Mouse (Mus musculus) liver, embryonic 15.5 days (tissue): Measurements from ENCODE around the gene Tango2. TPM values are rescaled to one million over a fixed set of nuclear protein-coding genes. Genes with fewer than 3 reads are reported as not detected.
A peak's percentile ranks its signal among the peaks of the same experiment; 100 is the strongest.
"Not testable (repeated sequence)": the region's sequence is repeated elsewhere in the genome, so short reads cannot be mapped to it uniquely, and the experiment has no call there.

Experiments
- ATAC-seq: fragments of 200-750 bp; cut with Nextera tagmentation; 2 replicates; pipeline ENCODE4 v1.8.0; 2017; ENCODE audit warnings: moderate number of reproducible peaks, mild to moderate bottlenecking, moderate library complexity; ENCODE audit not compliant: insufficient read depth
- H3K27ac ChIP-seq: fragments of 300-500 bp; sonication (generic); replicated peaks from 2 replicates; pipeline ENCODE4 v1.5.1; 2015; ENCODE audit warnings: mild to moderate bottlenecking, inconsistent platforms
- H3K27me3 ChIP-seq: fragments of 300-500 bp; sonication (generic); 2 replicates; pipeline ENCODE4 v1.6.1; 2015; ENCODE audit warnings: mild to moderate bottlenecking, inconsistent platforms
- H3K36me3 ChIP-seq: fragments of 300-500 bp; sonication (generic); replicated peaks from 2 replicates; pipeline ENCODE4 v1.6.1; 2015; ENCODE audit warnings: moderate library complexity, mild to moderate bottlenecking, inconsistent platforms
- H3K4me1 ChIP-seq: fragments of 300-500 bp; sonication (generic); replicated peaks from 2 replicates; pipeline ENCODE4 v1.6.1; 2015; ENCODE audit warnings: inconsistent platforms
- H3K4me2 ChIP-seq: fragments of 300-500 bp; sonication (generic); 2 replicates; pipeline ENCODE4 v1.6.1; 2015; ENCODE audit warnings: moderate library complexity, mild to moderate bottlenecking, inconsistent platforms
- H3K4me3 ChIP-seq: fragments of 300-500 bp; sonication (generic); replicated peaks from 2 replicates; pipeline ENCODE4 v1.5.1; 2015; ENCODE audit warnings: mild to moderate bottlenecking, inconsistent platforms
- H3K9ac ChIP-seq: fragments of 300-500 bp; sonication (generic); 2 replicates; pipeline ENCODE4 v1.6.1; 2015; ENCODE audit warnings: moderate library complexity, mild to moderate bottlenecking, inconsistent platforms
- H3K9me3 ChIP-seq: fragments of 300-500 bp; sonication (generic); replicated peaks from 2 replicates; pipeline ENCODE4 v1.6.1; 2016; ENCODE audit warnings: inconsistent platforms
- WGBS: fragments of 180-500 bp; shearing (Covaris S2); methylation state at CpG from one replicate; pipeline ENCODE4 v1.1.7; 2015; ENCODE audit warnings: mixed read lengths; ENCODE audit not compliant: insufficient replicate concordance; 5-methylcytosine and 5-hydroxymethylcytosine counted together
- polyA plus RNA-seq: library from polyadenylated mRNA; unstranded; fragments of >200 nt; fragmentation: Nextera tagmentation; extraction: Ambion mirVana; gene quantifications from 2 replicates; pipeline ENCODE4 v1.2.1, GENCODE M21; 2015

Tango2 gene
- polyA plus RNA-seq, 1 experiment from 2014 or later = 56.5 TPM

- WGBS = 29% methylated on average over 1 of the region's 1 CpGs
Observed at GRCm38 (mm10) chr16:18308159-18308558, 39.7 kb downstream of the Tango2 start.

GRCm38 (mm10) chr16:18289614-18290013 lies 58.3 kb downstream of the Tango2 start:
- not testable (repeated sequence) for ATAC-seq, H3K9me3 ChIP-seq, H3K27me3 ChIP-seq
- H3K4me3 ChIP-seq = peak overlapping the region; percentile 76
- H3K9ac ChIP-seq = peak overlapping the region; percentile 84
- H3K4me1 ChIP-seq = peaks cover 33% of the 10 kb centered on the region
- H3K36me3 ChIP-seq = peaks cover 26% of the 10 kb centered on the region
- 2% methylated on average over 10 of the region's 10 CpGs for WGBS
- peak overlapping the region; percentile 76 for H3K27ac ChIP-seq
- H3K4me2 ChIP-seq = peak overlapping the region; percentile 83

More at GRCm38 (mm10) chr16:18308159-18308558, 39.7 kb downstream of the Tango2 start:
- Histone ChIP-seq H3K9ac (no peak overlapping the region), H3K36me3 (peaks cover 90% of the 10 kb centered on the region), H3K4me3 (no peak overlapping the region), H3K27me3 (no peaks in the 10 kb centered on the region), H3K9me3 (no peaks in the 10 kb centered on the region), H3K4me1 (peaks cover 5% of the 10 kb centered on the region; the same call in 1 of the 2 replicates), H3K27ac (no peak overlapping the region), H3K4me2 (no peak overlapping the region)
- no peak for ATAC-seq

GRCm38 (mm10) chr16:18289067-18289588 lies 58.8 kb downstream of the Tango2 start, which contains the start of gene Dgcr8:
TSS of gene Dgcr8 (minus strand) at chr16:18289246.
- peak within 1 kb of the TSS; percentile 84 for H3K9ac ChIP-seq
- H3K9me3 ChIP-seq = no peaks in the 10 kb centered on the region
- peaks cover 31% of the 10 kb centered on the region for H3K36me3 ChIP-seq
- WGBS = under 1% methylated on average over 70 of the region's 71 CpGs
- H3K4me1 ChIP-seq = peaks cover 33% of the 10 kb centered on the region
- H3K27ac ChIP-seq = peak within 1 kb of the TSS; percentile 88
- peak within 1 kb of the TSS; percentile 76 for H3K4me3 ChIP-seq
- H3K27me3 ChIP-seq = no peaks in the 10 kb centered on the region
- ATAC-seq = peak; percentile 97
- H3K4me2 ChIP-seq = peak within 1 kb of the TSS; percentile 83

GRCm38 (mm10) chr16:18288581-18289061 lies 59.3 kb downstream of the Tango2 start:
- no peaks in the 10 kb centered on the region for H3K27me3 ChIP-seq
- WGBS = under 1% methylated on average over 28 of the region's 31 CpGs
- H3K4me2 ChIP-seq = peak overlapping the region; percentile 83
- peak; percentile 91 for ATAC-seq
- H3K36me3 ChIP-seq = peaks cover 36% of the 10 kb centered on the region
- H3K9ac ChIP-seq = peak overlapping the region; percentile 84
- H3K4me3 ChIP-seq = peak overlapping the region; percentile 76
- H3K4me1 ChIP-seq = peaks cover 33% of the 10 kb centered on the region
- H3K9me3 ChIP-seq = no peaks in the 10 kb centered on the region
- peak overlapping the region; percentile 88 for H3K27ac ChIP-seq

GRCm38 (mm10) chr16:18288166-18288565 lies 59.7 kb downstream of the Tango2 start:
- Histone ChIP-seq H3K27me3 (no peaks in the 10 kb centered on the region), H3K9me3 (no peaks in the 10 kb centered on the region), H3K4me2 (peak overlapping the region; percentile 83), H3K27ac (peak overlapping the region; percentile 88), H3K4me1 (peaks cover 33% of the 10 kb centered on the region), H3K4me3 (peak overlapping the region; percentile 76), H3K9ac (peak overlapping the region; percentile 84), H3K36me3 (peaks cover 40% of the 10 kb centered on the region)
- 2% methylated on average over 4 of the region's 4 CpGs for WGBS
- no peak for ATAC-seq

GRCm38 (mm10) chr16:18275166-18275565 lies 72.7 kb downstream of the Tango2 start:
- no peak for ATAC-seq
- 79% methylated on average over 2 of the region's 2 CpGs for WGBS

GRCm38 (mm10) chr16:18268182-18268581 lies 79.7 kb downstream of the Tango2 start:
- peaks cover 95% of the 10 kb centered on the region for H3K36me3 ChIP-seq
- WGBS = 80% methylated on average over 5 of the region's 5 CpGs
- H3K4me2 ChIP-seq = no peak overlapping the region
- no peak overlapping the region for H3K27ac ChIP-seq
- H3K4me1 ChIP-seq = no peaks in the 10 kb centered on the region
- no peak overlapping the region for H3K4me3 ChIP-seq
- H3K9me3 ChIP-seq = no peaks in the 10 kb centered on the region
- no peak overlapping the region for H3K9ac ChIP-seq
- ATAC-seq = no peak
- no peaks in the 10 kb centered on the region for H3K27me3 ChIP-seq

More at GRCm38 (mm10) chr16:18275166-18275565, 72.7 kb downstream of the Tango2 start:
- no peaks in the 10 kb centered on the region for H3K27me3 ChIP-seq
- no peaks in the 10 kb centered on the region for H3K4me1 ChIP-seq
- H3K9me3 ChIP-seq = no peaks in the 10 kb centered on the region
- no peak overlapping the region for H3K27ac ChIP-seq
- no peak overlapping the region for H3K4me2 ChIP-seq
- peaks cover 98% of the 10 kb centered on the region for H3K36me3 ChIP-seq
- no peak overlapping the region for H3K4me3 ChIP-seq
- no peak overlapping the region for H3K9ac ChIP-seq

- no peak for ATAC-seq
- Histone ChIP-seq H3K4me3 (no peak overlapping the region), H3K27me3 (no peaks in the 10 kb centered on the region), H3K4me1 (no peaks in the 10 kb centered on the region), H3K36me3 (peaks cover 91% of the 10 kb centered on the region), H3K9me3 (no peaks in the 10 kb centered on the region), H3K4me2 (no peak overlapping the region), H3K9ac (no peak overlapping the region), H3K27ac (no peak overlapping the region)
- 86% methylated on average over 2 of the region's 2 CpGs for WGBS
Observed at GRCm38 (mm10) chr16:18265024-18265423, 82.9 kb downstream of the Tango2 start.

GRCm38 (mm10) chr16:18258221-18258620 lies 89.7 kb downstream of the Tango2 start, which contains the start of gene Gm49776:
TSS of gene Gm49776 (minus strand) at chr16:18258321.
- 77% methylated on average over 2 of the region's 2 CpGs for WGBS
- H3K36me3 ChIP-seq = peaks cover 95% of the 10 kb centered on the region
- ATAC-seq = no peak

GRCm38 (mm10) chr16:18253866-18254265 lies 94.0 kb downstream of the Tango2 start:
- Histone ChIP-seq H3K27me3 (no peaks in the 10 kb centered on the region), H3K4me3 (no peak overlapping the region), H3K9ac (no peak overlapping the region), H3K27ac (no peak overlapping the region), H3K36me3 (peaks cover 87% of the 10 kb centered on the region), H3K4me1 (peaks cover 43% of the 10 kb centered on the region), H3K9me3 (no peaks in the 10 kb centered on the region), H3K4me2 (no peak overlapping the region)
- WGBS = 76% methylated on average over 1 of the region's 1 CpGs
- no peak for ATAC-seq

More at GRCm38 (mm10) chr16:18258221-18258620, 89.7 kb downstream of the Tango2 start, which contains the start of gene Gm49776:
- H3K4me3 ChIP-seq = no peak within 1 kb of the TSS
- H3K9ac ChIP-seq = no peak within 1 kb of the TSS
- no peaks in the 10 kb centered on the region for H3K27me3 ChIP-seq
- no peak within 1 kb of the TSS for H3K27ac ChIP-seq
- H3K4me2 ChIP-seq = no peak within 1 kb of the TSS
- no peaks in the 10 kb centered on the region for H3K9me3 ChIP-seq
- 0 out of 2 replicates have a peak, but pooled peaks cover 8% of the 10 kb centered on the region for H3K4me1 ChIP-seq

- Histone ChIP-seq H3K36me3 (peaks cover 76% of the 10 kb centered on the region), H3K27me3 (no peaks in the 10 kb centered on the region), H3K4me3 (no peak overlapping the region), H3K4me1 (peaks cover 44% of the 10 kb centered on the region), H3K27ac (no peak overlapping the region), H3K4me2 (no peak overlapping the region), H3K9ac (no peak overlapping the region), H3K9me3 (no peaks in the 10 kb centered on the region)
- WGBS = 80% methylated on average over 6 of the region's 6 CpGs
- ATAC-seq = no peak
Observed at GRCm38 (mm10) chr16:18252736-18253135, 95.2 kb downstream of the Tango2 start.
